Mouse (Mus musculus) urinary bladder, postnatal 10 days (tissue): ENCODE data around the gene Prkca.
"Not testable (repeated sequence)": the region's sequence is repeated elsewhere in the genome, so short reads cannot be mapped to it uniquely, and the experiment has no call there.

Source experiments
- DNase-seq: peaks from one replicate; pipeline ENCODE4 v3.0.0; 2022; ENCODE audit warnings: low spot score

The Prkca gene

DNA sequence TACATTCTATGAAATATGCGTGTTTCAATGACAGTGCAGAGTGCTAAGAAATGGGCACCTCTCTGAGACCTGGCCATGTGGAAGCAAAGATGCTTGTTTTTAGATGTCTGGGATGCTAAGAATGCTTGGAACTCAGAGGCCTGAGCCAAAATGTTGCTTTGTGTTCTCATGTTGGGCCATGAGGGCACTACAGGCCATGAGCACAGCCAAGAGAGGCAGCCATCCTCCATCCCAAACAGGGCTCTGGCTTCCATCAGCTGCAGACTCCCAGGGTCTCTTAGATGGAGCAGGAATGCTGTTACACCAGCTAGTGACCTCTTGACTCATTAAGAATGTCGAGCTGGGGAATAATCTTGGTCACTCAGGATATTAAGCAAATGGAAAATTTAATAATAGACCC, 224.9 kb downstream of the Prkca start:
- no peak for DNase-seq

DNA sequence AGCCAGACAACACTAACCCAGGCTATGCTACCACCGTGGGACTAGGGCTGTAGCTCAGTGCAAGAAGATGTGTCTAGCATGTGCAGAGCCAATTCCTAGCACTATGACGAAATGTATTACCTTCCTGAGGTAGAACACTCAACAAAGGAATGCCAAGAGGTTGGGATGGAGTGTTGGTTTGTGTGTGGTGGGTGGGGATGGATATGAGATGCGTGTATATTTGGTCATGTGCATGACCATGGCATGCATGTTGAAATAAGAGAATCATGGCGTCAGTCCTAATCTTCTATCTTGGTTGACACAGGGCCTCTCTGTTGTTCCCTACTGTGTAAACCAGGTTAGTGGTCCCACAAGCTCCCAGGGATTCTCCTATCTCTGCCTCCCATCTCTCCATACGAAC, 225.5 kb downstream of the Prkca start:
- no peak for DNase-seq

GRCm38 (mm10) chr11:108117360-108118050, 226.2 kb downstream of the Prkca start:
- no peak for DNase-seq

DNA sequence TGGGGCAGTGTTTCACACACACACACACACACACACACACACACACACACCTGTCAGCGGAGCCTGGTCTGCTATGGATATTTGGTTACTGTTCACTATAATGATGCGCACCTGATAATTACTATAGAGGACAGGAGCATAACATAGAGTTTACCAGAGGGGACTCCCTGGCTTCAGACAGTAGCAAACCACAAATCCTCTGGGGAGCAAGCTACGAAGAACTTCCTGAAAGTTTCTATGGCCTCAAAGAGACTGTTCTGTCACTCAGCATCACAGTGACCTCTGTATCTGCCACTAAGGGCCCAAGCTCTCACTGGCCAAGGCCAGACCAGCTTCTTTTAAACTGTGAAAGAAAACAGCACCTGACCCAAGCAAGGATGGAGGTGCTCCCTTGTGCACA, 229.6 kb downstream of the Prkca start:
- DNase-seq: no peak

GRCm38 (mm10) chr11:108112437-108112836, 231.3 kb downstream of the Prkca start:
- DNase-seq: no peak

GRCm38 (mm10) chr11:108104085-108104484, 239.6 kb downstream of the Prkca start:
- no peak for DNase-seq

DNA sequence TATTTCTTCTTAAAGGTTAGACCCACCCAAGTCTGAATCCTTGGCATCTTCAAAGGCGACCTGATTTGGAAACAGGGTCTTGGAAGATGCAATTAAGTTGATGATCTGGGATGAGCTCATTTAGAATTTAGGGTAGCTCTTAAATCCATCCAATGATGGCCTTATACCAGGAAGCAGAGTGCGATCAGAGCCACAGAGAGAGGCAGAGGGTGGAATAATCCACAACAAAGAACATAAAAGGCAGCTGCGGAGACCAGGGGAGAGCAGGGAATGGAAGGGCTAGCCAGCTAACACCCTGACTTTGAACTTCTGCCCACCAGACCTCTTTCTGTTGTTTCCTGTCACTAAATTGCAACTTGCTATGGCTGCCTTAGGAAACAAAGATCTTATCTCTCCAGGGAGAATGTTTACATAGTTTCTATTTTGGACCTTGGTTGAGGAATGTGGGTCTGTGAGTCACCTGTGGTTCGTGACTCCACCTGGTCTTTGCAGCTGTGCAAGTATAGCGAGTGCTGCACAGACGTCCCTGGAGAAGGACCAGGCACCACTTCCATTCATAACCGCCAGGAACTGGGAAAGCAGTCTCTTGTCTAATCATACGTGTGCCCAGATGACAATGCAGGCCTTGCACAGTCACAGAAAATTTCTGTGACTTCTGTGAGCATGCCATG, 242.3 kb downstream of the Prkca start:
- DNase-seq: no peak

- DNase-seq: no peak
Measured at GRCm38 (mm10) chr11:108098306-108098705, 245.4 kb downstream of the Prkca start.

- DNase-seq: no peak
Measured at GRCm38 (mm10) chr11:108094796-108095195, 248.9 kb downstream of the Prkca start.

DNA sequence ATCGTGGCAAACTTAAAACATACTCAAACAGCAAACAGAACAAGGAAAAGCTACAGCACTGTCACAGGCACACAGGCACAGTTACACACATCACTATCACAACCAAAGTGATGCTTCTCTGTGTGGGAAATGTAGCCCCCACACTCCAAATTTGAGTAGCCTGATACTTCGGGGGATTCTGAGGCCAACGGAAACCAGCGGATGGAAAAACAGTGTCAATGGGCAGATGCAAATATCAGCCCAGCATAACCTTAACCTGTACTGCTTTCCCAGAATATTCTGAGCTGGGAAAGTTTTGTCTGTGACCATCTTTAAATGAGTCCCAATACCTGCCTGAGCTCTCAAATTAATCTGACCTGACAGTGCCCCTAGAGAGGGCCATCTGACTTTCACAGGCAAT, 250.5 kb downstream of the Prkca start:
- no peak for DNase-seq

GRCm38 (mm10) chr11:108091238-108091637, 252.5 kb downstream of the Prkca start:
- no peak for DNase-seq

DNA sequence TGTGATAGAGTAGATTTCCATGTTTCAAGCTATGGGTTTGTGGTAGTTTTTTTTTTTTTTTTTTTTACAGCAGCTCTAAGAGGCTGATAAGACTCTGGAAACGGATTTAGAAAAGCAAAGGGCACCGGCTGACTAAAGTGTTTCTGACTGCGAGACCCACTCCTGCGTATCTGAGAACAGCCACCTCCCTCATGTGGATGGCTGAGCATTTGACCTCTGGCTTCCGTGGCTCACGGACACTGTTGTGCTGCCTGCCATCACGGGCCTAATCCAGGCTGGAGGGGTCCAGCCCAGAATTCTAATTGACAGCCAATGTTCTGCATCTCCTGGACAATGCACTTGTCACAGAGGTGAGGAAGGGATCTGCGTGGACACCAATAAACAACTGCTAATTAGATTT, 253.0 kb downstream of the Prkca start:
- DNase-seq: no peak

- no peak for DNase-seq
Measured at GRCm38 (mm10) chr11:108088063-108088462, 255.7 kb downstream of the Prkca start.

DNA sequence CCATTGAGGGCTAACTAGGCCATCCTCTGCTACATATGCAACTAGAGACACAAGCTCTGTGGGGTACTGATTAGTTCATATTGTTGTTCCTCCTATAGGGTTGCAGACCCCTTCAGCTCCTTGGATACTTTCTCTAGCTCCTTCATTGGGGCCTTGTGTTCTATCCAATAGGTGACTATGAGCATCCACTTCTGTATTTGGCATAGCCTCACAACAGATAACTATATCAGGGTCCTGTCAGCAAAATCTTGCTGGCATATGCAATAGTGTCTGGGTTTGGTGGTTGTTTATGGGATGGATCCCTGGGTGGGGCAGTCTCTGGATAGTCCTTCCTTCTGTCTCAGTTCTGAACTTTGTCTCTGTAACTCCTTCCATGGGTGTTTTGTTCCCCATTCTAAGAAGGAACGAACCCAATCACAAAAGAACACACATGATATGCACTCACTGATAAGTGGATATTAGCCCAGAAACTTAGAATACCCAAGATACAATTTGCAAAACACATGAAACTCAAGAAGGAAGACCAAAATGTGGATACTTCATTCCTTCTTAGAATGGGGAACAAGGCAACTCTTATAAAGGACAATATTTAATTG, 256.5 kb downstream of the Prkca start:
- not testable (repeated sequence) for DNase-seq

DNA sequence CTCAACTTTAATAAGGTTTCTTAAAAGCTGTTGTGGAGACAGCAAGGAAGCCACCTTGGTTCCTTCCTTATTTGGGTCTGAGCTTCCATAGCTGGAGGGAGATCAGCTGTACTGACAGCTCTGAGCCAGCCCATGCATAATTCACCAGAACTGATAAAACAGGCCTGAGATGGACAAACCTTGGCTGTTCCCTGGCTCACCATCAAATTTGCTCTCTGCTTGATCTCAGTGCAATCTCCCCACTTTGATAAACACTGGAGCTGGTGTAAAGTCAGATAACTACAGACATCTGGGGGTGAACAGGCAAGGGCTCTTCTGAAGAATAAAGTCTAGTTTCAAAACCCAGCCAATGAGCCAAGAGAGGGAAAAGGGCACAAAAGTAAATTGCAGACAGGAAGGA, 261.1 kb downstream of the Prkca start:
- DNase-seq: no peak

GRCm38 (mm10) chr11:108079946-108080650, 263.6 kb downstream of the Prkca start:
- no peak for DNase-seq

DNA sequence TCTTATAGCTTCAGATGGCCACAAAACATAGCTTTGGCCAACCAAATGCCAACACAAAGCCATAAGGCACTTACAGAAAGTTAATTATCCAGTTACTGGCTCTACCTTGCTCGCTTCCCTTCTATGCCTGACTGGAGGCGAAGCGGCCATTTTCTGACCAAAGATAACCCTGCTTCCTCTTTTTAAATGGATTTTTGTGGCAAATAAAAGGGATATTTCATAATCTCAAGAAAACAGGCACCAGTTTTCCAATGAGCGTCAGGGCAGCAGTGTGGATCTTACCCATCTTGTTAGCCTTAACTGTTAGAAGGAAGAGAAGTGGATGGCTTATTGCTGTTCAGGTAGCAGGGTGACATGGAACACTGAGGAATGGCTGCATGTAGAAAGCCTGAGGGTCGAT, 264.3 kb downstream of the Prkca start:
- DNase-seq: no peak

- DNase-seq: no peak
Measured at GRCm38 (mm10) chr11:108077514-108077913, 266.2 kb downstream of the Prkca start.

- DNase-seq: no peak
Measured at GRCm38 (mm10) chr11:108072606-108073243, 271.0 kb downstream of the Prkca start.

- no peak for DNase-seq
Measured at GRCm38 (mm10) chr11:108071230-108071629, 272.5 kb downstream of the Prkca start.

DNA sequence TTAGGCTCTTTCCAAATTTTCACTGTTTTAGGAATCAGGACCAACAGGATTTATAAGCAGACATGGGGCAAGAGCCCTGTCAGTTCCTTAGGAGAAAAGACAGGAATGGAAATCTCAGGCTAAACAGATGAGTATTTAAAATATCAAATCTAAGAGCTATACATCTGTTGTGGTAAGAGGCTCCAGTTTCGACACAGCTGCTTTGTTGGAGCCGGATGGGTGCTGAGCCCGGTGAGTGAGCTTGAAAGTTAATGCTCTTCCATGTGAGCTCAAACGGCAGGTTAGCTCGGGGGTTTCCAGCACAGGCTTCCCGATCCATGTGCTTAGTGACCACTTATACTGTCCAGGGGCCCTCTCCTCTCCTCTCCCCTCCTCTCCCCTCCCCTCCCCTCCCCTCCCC, 273.7 kb downstream of the Prkca start:
- DNase-seq: no peak

DNA sequence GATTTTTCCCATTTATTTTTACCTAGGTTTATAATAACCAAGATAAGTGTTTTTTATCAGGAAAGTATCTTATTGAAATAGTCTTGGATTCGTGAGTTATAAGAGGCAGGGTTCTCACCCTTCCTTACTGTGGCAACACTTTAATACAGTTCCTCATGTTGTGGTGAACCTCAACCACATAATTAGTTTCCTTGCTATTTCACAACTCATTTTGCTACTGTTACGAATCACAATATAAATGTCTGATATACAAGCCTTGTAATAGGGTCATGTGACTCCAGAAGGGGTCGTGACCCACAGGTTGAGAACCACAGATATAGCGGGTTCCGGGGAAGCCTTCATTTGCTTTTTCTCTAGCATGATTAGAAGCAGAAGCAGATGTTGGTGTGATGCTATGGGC, 275.3 kb downstream of the Prkca start:
- no peak for DNase-seq
